Mouse (Mus musculus) ES-Bruce4 (cell line): Measurements from ENCODE around the gene Arpc5.

Experiments used
- CTCF ChIP-seq: IDR thresholded peaks from one replicate; pipeline ENCODE4 v1.8.1; 2011; ENCODE audit warnings: low read depth, low read length
- EP300 ChIP-seq: IDR thresholded peaks from 2 replicates; pipeline ENCODE4 v1.6.1; 2011; ENCODE audit warnings: low read depth, low read length; ENCODE audit not compliant: insufficient read depth
- POLR2A ChIP-seq: IDR thresholded peaks from one replicate; pipeline ENCODE4 v1.8.1; 2011; ENCODE audit warnings: low read length; ENCODE audit not compliant: insufficient read depth

- TF ChIP-seq CTCF, result no peak
- no peak for TF ChIP-seq POLR2A
- TF ChIP-seq EP300, result no peak
Observed at GRCm38 (mm10) chr1:152800633-152801176, 34.4 kb downstream of the Arpc5 start.
